Mouse (Mus musculus) stomach, embryonic 16.5 days (tissue): Measurements from ENCODE around the gene Abcb11. TPM values are rescaled to one million over a fixed set of nuclear protein-coding genes. Genes with fewer than 3 reads are reported as not detected.

Source experiments
- ATAC-seq: fragments of 200-750 bp; cut with Nextera tagmentation; 2 replicates; pipeline ENCODE4 v1.8.0; 2017; ENCODE audit warnings: moderate number of reproducible peaks, moderate TSS enrichment; ENCODE audit not compliant: insufficient read depth, low FRiP score
- H3K27ac ChIP-seq: fragments of 300-500 bp; sonication (generic); 2 replicates; pipeline ENCODE4 v1.5.1; 2014; ENCODE audit warnings: low read length
- H3K27me3 ChIP-seq: fragments of 300-500 bp; sonication (generic); 2 replicates; pipeline ENCODE4 v1.6.1; 2014; ENCODE audit warnings: low read length, control low read depth, mixed read lengths; ENCODE audit not compliant: control insufficient read depth, insufficient read depth
- H3K36me3 ChIP-seq: fragments of 300-500 bp; sonication (generic); 2 replicates; pipeline ENCODE4 v1.6.1; 2014; ENCODE audit warnings: low read length; ENCODE audit not compliant: control insufficient read depth, insufficient read depth
- H3K4me1 ChIP-seq: fragments of 300-500 bp; sonication (generic); 2 replicates; pipeline ENCODE4 v1.6.1; 2014; ENCODE audit warnings: low read length, control low read depth, mixed read lengths; ENCODE audit not compliant: control insufficient read depth, insufficient read depth
- H3K4me2 ChIP-seq: fragments of 300-500 bp; sonication (generic); 2 replicates; pipeline ENCODE4 v1.6.1; 2014; ENCODE audit warnings: low read depth, low read length, mixed read lengths
- H3K4me3 ChIP-seq: fragments of 300-500 bp; sonication (generic); replicated peaks from 2 replicates; pipeline ENCODE4 v1.5.1; 2014; ENCODE audit warnings: mild to moderate bottlenecking, low read length
- H3K9ac ChIP-seq: fragments of 300-500 bp; sonication (generic); 2 replicates; pipeline ENCODE4 v1.6.1; 2014; ENCODE audit warnings: low read length
- H3K9me3 ChIP-seq: fragments of 300-500 bp; sonication (generic); replicated peaks from 2 replicates; pipeline ENCODE4 v1.6.1; 2016; ENCODE audit warnings: low read length, control low read depth; ENCODE audit not compliant: control insufficient read depth
- WGBS: fragments of 180-500 bp; shearing (Covaris S2); extraction: QIAGEN DNeasy Blood & Tissue Kit; methylation state at CpG from one replicate; pipeline ENCODE4 v1.1.7; 2014; 5-methylcytosine and 5-hydroxymethylcytosine counted together
- polyA plus RNA-seq: library from polyadenylated mRNA; unstranded; fragments of >200 nt; fragmentation: Nextera tagmentation; extraction: Ambion mirVana; gene quantifications from 2 replicates; pipeline ENCODE4 v1.2.1, GENCODE M21; 2015

Gene Abcb11
- polyA plus RNA-seq, 1 experiment from 2014 or later, result 1.1 TPM

DNA sequence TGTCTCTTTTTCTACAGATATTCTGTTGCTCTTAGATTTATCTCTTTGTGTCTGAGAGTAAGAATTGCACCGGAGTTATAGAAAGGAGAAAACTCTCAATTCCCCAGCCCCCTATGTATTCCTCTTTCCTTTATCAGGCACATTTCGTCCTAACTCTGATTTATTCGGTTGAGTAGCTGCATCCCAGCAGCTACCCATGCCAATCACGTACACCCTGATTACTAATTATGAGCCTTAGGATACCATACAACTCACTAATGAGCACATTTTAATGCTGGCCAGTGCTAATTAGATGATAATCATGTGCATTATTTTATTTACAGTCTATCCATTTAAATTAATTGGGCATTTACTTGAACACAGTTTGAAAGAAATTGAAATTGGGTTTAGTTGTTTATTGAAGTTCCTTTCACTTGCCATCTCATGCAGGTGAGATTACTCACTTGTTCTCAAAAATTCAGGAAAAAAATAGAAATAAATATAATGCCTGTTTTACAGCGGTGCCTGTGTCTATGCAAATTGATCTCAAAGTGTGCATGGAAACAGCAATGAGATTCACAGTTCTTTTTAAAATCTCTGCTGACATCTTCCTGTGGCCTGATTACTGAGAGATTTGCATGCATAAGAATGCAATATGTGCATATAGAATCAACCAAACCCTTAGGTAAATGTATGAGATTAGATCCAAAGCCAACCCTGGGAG lies 107.3 kb downstream of the Abcb11 start:
- no peak overlapping the region for H3K4me2 ChIP-seq
- H3K9me3 ChIP-seq, result no peaks in the 10 kb centered on the region
- no peak overlapping the region for H3K4me3 ChIP-seq
- ATAC-seq, result no peak
- no peaks in the 10 kb centered on the region for H3K27me3 ChIP-seq
- H3K27ac ChIP-seq, result no peak overlapping the region
- H3K9ac ChIP-seq, result no peak overlapping the region
- H3K36me3 ChIP-seq, result no peaks in the 10 kb centered on the region
- WGBS, result 91% methylated on average over 5 of the region's 5 CpGs
- no peaks in the 10 kb centered on the region for H3K4me1 ChIP-seq

- Histone ChIP-seq H3K9ac (no peak overlapping the region), H3K36me3 (no peaks in the 10 kb centered on the region), H3K27me3 (no peaks in the 10 kb centered on the region), H3K4me1 (no peaks in the 10 kb centered on the region), H3K4me3 (no peak overlapping the region), H3K9me3 (no peaks in the 10 kb centered on the region), H3K27ac (no peak overlapping the region), H3K4me2 (no peak overlapping the region)
- no peak for ATAC-seq
Observed at GRCm38 (mm10) chr2:69232101-69232500, 110.3 kb downstream of the Abcb11 start.

DNA sequence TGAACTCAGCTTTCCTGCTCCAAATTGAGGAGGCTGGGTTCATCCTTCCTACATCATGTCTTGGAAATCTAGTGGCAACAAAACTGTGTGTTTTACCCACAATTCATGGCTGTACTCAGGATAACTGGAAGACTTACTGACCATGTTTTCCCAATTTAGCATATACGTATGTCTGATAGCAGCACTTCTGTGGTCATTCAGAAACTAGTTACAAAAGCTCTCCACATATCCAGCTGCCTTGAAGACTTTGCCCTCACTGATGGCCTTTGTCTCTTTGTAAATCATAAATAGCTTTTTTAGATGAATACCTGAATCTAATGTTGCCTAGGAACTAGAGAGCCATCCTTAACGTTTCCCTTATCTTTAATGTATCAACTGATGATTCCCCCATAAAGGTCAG lies 112.3 kb downstream of the Abcb11 start:
- H3K4me2 ChIP-seq, result no peak overlapping the region
- no peak for ATAC-seq
- H3K27me3 ChIP-seq, result no peaks in the 10 kb centered on the region
- H3K9ac ChIP-seq, result no peak overlapping the region
- H3K4me3 ChIP-seq, result no peak overlapping the region
- no peaks in the 10 kb centered on the region for H3K36me3 ChIP-seq
- no peaks in the 10 kb centered on the region for H3K9me3 ChIP-seq
- no peak overlapping the region for H3K27ac ChIP-seq
- no peaks in the 10 kb centered on the region for H3K4me1 ChIP-seq
- 76% methylated on average over 2 of the region's 2 CpGs for WGBS

DNA sequence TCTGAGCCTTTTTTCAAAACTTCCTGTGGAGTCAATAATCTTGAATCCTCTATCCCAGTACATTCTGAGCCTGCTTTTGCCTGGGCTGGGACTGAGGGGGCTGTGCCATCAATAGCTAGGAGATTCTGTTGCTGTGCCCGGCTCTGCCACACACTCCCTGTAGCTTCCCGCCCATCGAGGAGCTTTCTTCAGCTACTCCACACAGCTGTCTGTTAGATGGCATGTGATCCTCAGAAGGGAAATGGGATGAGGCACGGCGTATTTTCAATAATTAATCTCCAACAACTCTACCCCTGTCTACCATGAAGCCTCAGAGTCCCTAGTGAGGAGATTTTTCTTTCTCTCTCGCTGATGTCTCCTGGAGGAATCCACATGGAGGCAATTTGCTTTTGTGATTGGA lies 113.8 kb downstream of the Abcb11 start:
- Histone ChIP-seq H3K9me3 (no peaks in the 10 kb centered on the region), H3K9ac (no peak overlapping the region), H3K27me3 (no peaks in the 10 kb centered on the region), H3K4me3 (no peak overlapping the region), H3K4me1 (no peaks in the 10 kb centered on the region), H3K27ac (no peak overlapping the region), H3K4me2 (no peak overlapping the region), H3K36me3 (no peaks in the 10 kb centered on the region)
- 85% methylated on average over 6 of the region's 6 CpGs for WGBS
- no peak for ATAC-seq

GRCm38 (mm10) chr2:69226876-69227275 lies 115.5 kb downstream of the Abcb11 start:
- H3K4me1 ChIP-seq, result no peaks in the 10 kb centered on the region
- no peak for ATAC-seq
- H3K27ac ChIP-seq, result no peak overlapping the region
- H3K36me3 ChIP-seq, result no peaks in the 10 kb centered on the region
- no peaks in the 10 kb centered on the region for H3K9me3 ChIP-seq
- no peak overlapping the region for H3K9ac ChIP-seq
- 86% methylated on average over 9 of the region's 9 CpGs for whole genome bisulfite sequencing
- no peak overlapping the region for H3K4me3 ChIP-seq
- H3K4me2 ChIP-seq, result no peak overlapping the region
- no peaks in the 10 kb centered on the region for H3K27me3 ChIP-seq

DNA sequence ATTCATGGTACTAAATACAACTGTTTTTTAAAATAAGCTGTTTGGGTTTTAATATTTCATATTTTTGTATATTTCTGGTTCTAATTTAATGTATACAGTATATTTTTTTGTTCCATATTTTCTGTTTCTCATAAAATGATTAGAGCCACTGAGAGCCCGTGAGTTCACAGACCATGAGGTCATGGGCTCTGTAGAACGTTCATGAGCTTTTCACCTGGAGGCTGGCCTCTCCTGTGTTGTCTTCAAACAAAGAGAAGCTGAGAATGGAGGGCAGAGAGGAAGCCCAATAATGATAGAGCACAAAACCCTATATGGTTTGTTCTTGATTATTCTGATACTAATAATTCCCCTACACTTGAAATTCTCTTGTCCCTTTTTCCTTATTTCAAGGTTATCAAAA lies 117.7 kb downstream of the Abcb11 start:
- Histone ChIP-seq H3K36me3 (no peaks in the 10 kb centered on the region), H3K27ac (no peak overlapping the region), H3K27me3 (no peaks in the 10 kb centered on the region), H3K4me1 (no peaks in the 10 kb centered on the region), H3K4me3 (no peak overlapping the region), H3K9ac (no peak overlapping the region), H3K4me2 (no peak overlapping the region), H3K9me3 (no peaks in the 10 kb centered on the region)
- ATAC-seq, result no peak
- WGBS, result 48% methylated on average over 2 of the region's 2 CpGs

- Histone ChIP-seq H3K27ac (no peak overlapping the region), H3K4me2 (no peak overlapping the region), H3K9ac (no peak overlapping the region), H3K36me3 (no peaks in the 10 kb centered on the region), H3K9me3 (no peaks in the 10 kb centered on the region), H3K4me3 (no peak overlapping the region), H3K27me3 (no peaks in the 10 kb centered on the region), H3K4me1 (no peaks in the 10 kb centered on the region)
- no peak for ATAC-seq
- WGBS, result 79% methylated on average over 10 of the region's 10 CpGs
Observed at GRCm38 (mm10) chr2:69222815-69223214, 119.6 kb downstream of the Abcb11 start.

DNA sequence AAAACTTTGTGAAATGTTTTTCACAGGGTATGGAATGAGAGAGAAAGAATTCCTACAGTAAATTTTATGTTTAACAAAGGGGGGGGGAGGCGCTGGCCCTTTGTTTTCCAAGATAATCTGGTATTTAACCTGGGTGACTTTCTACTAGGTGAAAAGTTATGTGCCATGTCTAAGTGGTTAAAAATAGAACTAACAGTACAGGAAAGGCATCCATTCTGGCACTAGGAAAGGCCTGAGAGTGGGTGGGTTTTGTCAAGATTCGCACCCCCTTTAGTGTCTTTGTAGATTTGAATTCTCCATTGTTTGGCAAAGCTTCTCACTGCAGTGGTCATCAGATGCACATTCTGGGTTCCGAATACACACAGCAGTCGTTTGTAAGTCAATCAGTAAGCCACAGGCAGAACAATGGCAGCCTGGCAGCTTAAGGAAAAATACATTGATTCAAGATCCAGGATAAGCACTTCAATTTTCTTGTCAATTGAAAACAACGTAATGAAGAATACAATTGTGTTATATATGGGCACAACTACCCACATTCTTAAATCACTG lies 120.5 kb downstream of the Abcb11 start:
- no peaks in the 10 kb centered on the region for H3K27me3 ChIP-seq
- H3K4me3 ChIP-seq, result no peak overlapping the region
- no peak overlapping the region for H3K4me2 ChIP-seq
- no peaks in the 10 kb centered on the region for H3K4me1 ChIP-seq
- H3K9me3 ChIP-seq, result no peaks in the 10 kb centered on the region
- no peak overlapping the region for H3K9ac ChIP-seq
- H3K36me3 ChIP-seq, result no peaks in the 10 kb centered on the region
- WGBS, result 61% methylated on average over 5 of the region's 5 CpGs
- H3K27ac ChIP-seq, result no peak overlapping the region
- no peak for ATAC-seq

GRCm38 (mm10) chr2:69215242-69215641 lies 127.2 kb downstream of the Abcb11 start:
- 45% methylated on average over 7 of the region's 7 CpGs for WGBS
- Histone ChIP-seq H3K9me3 (no peaks in the 10 kb centered on the region), H3K4me1 (no peaks in the 10 kb centered on the region), H3K36me3 (no peaks in the 10 kb centered on the region), H3K9ac (no peak overlapping the region), H3K4me3 (no peak overlapping the region), H3K27ac (no peak overlapping the region), H3K27me3 (no peaks in the 10 kb centered on the region), H3K4me2 (no peak overlapping the region)
- ATAC-seq, result no peak; the same call in 1 of the 2 replicates
